Mouse (Mus musculus) kidney, embryonic 15.5 days (tissue): Measurements from ENCODE around the gene Spert. TPM values are rescaled to one million over a fixed set of nuclear protein-coding genes. Genes with fewer than 3 reads are reported as not detected.

Experiments used
- ATAC-seq: fragments of 200-750 bp; cut with Nextera tagmentation; replicated peaks from 2 replicates; pipeline ENCODE4 v1.8.0; 2017; ENCODE audit warnings: moderate TSS enrichment; ENCODE audit not compliant: low FRiP score
- H3K27ac ChIP-seq: fragments of 300-500 bp; sonication (generic); 2 replicates; pipeline ENCODE4 v1.5.1; 2015; ENCODE audit warnings: mild to moderate bottlenecking, inconsistent platforms
- H3K27me3 ChIP-seq: fragments of 300-500 bp; sonication (generic); 2 replicates; pipeline ENCODE4 v1.6.1; 2015; ENCODE audit warnings: inconsistent platforms
- H3K36me3 ChIP-seq: fragments of 300-500 bp; sonication (generic); 2 replicates; pipeline ENCODE4 v1.6.1; 2015; ENCODE audit warnings: inconsistent platforms
- H3K4me1 ChIP-seq: fragments of 300-500 bp; sonication (generic); 2 replicates; pipeline ENCODE4 v1.6.1; 2015; ENCODE audit warnings: inconsistent platforms
- H3K4me2 ChIP-seq: fragments of 300-500 bp; sonication (generic); 2 replicates; pipeline ENCODE4 v1.6.1; 2015; ENCODE audit warnings: moderate library complexity, mild to moderate bottlenecking, inconsistent platforms
- H3K4me3 ChIP-seq: fragments of 300-500 bp; sonication (generic); replicated peaks from 2 replicates; pipeline ENCODE4 v1.5.1; 2015; ENCODE audit warnings: mild to moderate bottlenecking, inconsistent platforms
- H3K9ac ChIP-seq: fragments of 300-500 bp; sonication (generic); 2 replicates; pipeline ENCODE4 v1.6.1; 2015; ENCODE audit warnings: mild to moderate bottlenecking, inconsistent platforms
- H3K9me3 ChIP-seq: fragments of 300-500 bp; sonication (generic); replicated peaks from 2 replicates; pipeline ENCODE4 v1.6.1; 2016; ENCODE audit warnings: inconsistent platforms
- WGBS: fragments of 180-500 bp; shearing (Covaris S2); methylation state at CpG from one replicate; pipeline ENCODE4 v1.1.7; 2015; ENCODE audit warnings: mixed read lengths; 5-methylcytosine and 5-hydroxymethylcytosine counted together
- polyA plus RNA-seq: library from polyadenylated mRNA; unstranded; fragments of >200 nt; fragmentation: Nextera tagmentation; extraction: Ambion mirVana; gene quantifications from 2 replicates; pipeline ENCODE4 v1.2.1, GENCODE M21; 2015

Gene Spert
- not detected in 2 replicates for polyA plus RNA-seq

GRCm38 (mm10) chr14:75592978-75593377 lies at the start of gene Spert:
Gene Spert, minus strand, starts transcription at chr14:75593116.
- no peak for ATAC-seq
- 52% methylated on average over 3 of the region's 3 CpGs for WGBS
- H3K4me3 ChIP-seq, result no peak within 1 kb of the TSS
- no peaks in the 10 kb centered on the region for H3K9me3 ChIP-seq
- no peaks in the 10 kb centered on the region for H3K36me3 ChIP-seq
- no peak within 1 kb of the TSS for H3K27ac ChIP-seq
- H3K4me1 ChIP-seq, result no peaks in the 10 kb centered on the region
- no peaks in the 10 kb centered on the region for H3K27me3 ChIP-seq
- no peak within 1 kb of the TSS for H3K4me2 ChIP-seq
- H3K9ac ChIP-seq, result no peak within 1 kb of the TSS

DNA sequence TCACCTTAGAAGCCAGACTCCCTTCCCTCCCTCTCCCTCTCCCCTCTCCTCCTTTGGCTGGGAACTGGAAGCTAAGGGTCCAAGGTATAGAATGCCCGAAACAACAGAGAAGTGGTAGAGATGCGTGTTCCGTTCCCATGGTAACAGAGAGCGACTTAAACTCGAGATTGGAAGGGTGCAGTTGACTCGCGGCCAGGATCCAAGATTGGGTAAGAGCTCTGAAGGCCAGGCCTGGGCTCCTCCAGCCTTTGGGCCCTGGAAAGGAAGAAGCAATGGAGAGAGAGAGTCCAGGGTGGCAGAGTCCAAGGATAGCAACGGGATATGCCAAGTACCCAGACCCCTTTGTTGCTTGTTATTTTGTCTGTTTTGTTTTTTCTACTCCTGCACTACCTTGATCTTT lies 49.2 kb upstream of the Spert start, which contains the start of gene Erich6b:
TSS of gene Erich6b (plus strand) at position 180 of the 400 bp plus-strand sequence.
- H3K4me1 ChIP-seq, result peaks cover 9% of the 10 kb centered on the region; the same call in 1 of the 2 replicates
- no peak for ATAC-seq
- H3K4me3 ChIP-seq, result no peak within 1 kb of the TSS
- no peak within 1 kb of the TSS for H3K27ac ChIP-seq
- no peak within 1 kb of the TSS for H3K4me2 ChIP-seq
- no peaks in the 10 kb centered on the region for H3K36me3 ChIP-seq
- H3K9me3 ChIP-seq, result no peaks in the 10 kb centered on the region
- no peaks in the 10 kb centered on the region for H3K27me3 ChIP-seq
- 83% methylated on average over 8 of the region's 8 CpGs for WGBS
- no peak within 1 kb of the TSS for H3K9ac ChIP-seq

DNA sequence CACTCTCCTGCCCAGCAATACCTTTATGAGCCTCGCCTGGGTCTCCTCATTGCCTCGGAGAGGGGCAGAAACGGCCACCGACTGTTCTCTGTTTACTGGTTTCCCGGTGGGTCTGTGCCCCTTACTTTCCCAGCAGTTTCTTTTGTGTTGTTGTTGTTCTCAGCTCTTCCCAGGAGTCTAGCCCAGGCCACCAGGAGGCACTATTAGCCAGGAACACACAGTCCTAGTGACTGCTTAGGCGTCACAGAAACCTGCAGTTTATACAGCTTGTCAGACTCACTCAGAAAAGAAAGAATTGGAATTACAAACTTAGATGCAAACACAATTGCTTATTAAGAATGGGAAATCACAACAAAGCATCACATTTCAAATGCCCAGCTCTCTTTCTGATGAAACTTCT lies 48.5 kb upstream of the Spert start:
- H3K4me1 ChIP-seq, result peaks cover 9% of the 10 kb centered on the region
- H3K27me3 ChIP-seq, result no peaks in the 10 kb centered on the region
- no peak overlapping the region for H3K4me2 ChIP-seq
- H3K4me3 ChIP-seq, result no peak overlapping the region
- no peak for ATAC-seq
- H3K27ac ChIP-seq, result no peak overlapping the region
- no peaks in the 10 kb centered on the region for H3K9me3 ChIP-seq
- WGBS, result 72% methylated on average over 6 of the region's 6 CpGs
- no peaks in the 10 kb centered on the region for H3K36me3 ChIP-seq
- no peak overlapping the region for H3K9ac ChIP-seq

- H3K36me3 ChIP-seq, result no peaks in the 10 kb centered on the region
- no peak for ATAC-seq
- H3K4me1 ChIP-seq, result peaks cover 9% of the 10 kb centered on the region
- no peaks in the 10 kb centered on the region for H3K9me3 ChIP-seq
- WGBS, result 87% methylated on average over 2 of the region's 2 CpGs
- H3K27ac ChIP-seq, result no peak overlapping the region
- H3K27me3 ChIP-seq, result no peaks in the 10 kb centered on the region
- no peak overlapping the region for H3K4me2 ChIP-seq
- H3K9ac ChIP-seq, result no peak overlapping the region
- H3K4me3 ChIP-seq, result no peak overlapping the region
These were observed 47.9 kb upstream of the Spert start for GRCm38 (mm10) chr14:75640846-75641245.

- Histone ChIP-seq H3K9me3 (no peaks in the 10 kb centered on the region), H3K4me2 (no peak overlapping the region), H3K27ac (no peak overlapping the region), H3K27me3 (no peaks in the 10 kb centered on the region), H3K4me1 (peaks cover 14% of the 10 kb centered on the region), H3K9ac (no peak overlapping the region), H3K36me3 (no peaks in the 10 kb centered on the region), H3K4me3 (no peak overlapping the region)
- WGBS, result 77% methylated on average over 4 of the region's 4 CpGs
- ATAC-seq, result no peak
These were observed 44.7 kb upstream of the Spert start for GRCm38 (mm10) chr14:75637641-75638040.

- WGBS, result 43% methylated on average over 7 of the region's 7 CpGs
- no peak for ATAC-seq
These were observed 43.2 kb upstream of the Spert start for GRCm38 (mm10) chr14:75636107-75636506.

DNA sequence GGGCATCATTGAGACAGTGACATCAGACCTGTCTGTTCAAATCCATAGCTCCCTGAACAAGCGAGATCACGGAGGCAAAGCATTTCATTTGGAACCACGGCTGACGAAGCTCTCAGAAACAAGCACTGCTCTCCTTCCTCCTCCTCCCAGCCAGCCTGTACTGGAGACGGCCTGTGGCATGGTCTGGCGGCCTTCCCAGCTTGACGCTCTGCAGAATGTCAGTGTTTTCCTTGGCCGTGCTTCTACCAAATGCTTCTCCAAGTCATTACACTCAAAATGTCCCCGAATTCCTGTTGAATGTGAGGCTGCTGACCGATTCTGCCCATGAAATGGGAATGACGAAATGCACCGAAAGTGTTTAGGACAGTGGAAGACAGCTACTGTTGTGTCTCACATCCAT lies 42.4 kb upstream of the Spert start:
- no peak overlapping the region for H3K9ac ChIP-seq
- H3K4me1 ChIP-seq, result peaks cover 14% of the 10 kb centered on the region
- 54% methylated on average over 12 of the region's 12 CpGs for WGBS
- H3K36me3 ChIP-seq, result no peaks in the 10 kb centered on the region
- ATAC-seq, result 0 out of 2 replicates have a peak, but pooled peaks have one; percentile 25
- no peak overlapping the region for H3K4me3 ChIP-seq
- H3K9me3 ChIP-seq, result no peaks in the 10 kb centered on the region
- H3K27me3 ChIP-seq, result no peaks in the 10 kb centered on the region
- H3K4me2 ChIP-seq, result no peak overlapping the region
- 0 out of 2 replicates have a peak overlapping the region, but pooled peaks have one; percentile 10 for H3K27ac ChIP-seq

More at GRCm38 (mm10) chr14:75636107-75636506, 43.2 kb upstream of the Spert start:
- no peaks in the 10 kb centered on the region for H3K27me3 ChIP-seq
- no peak overlapping the region for H3K9ac ChIP-seq
- H3K4me2 ChIP-seq, result no peak overlapping the region
- H3K27ac ChIP-seq, result 0 out of 2 replicates have a peak overlapping the region, but pooled peaks have one; percentile 10
- H3K4me3 ChIP-seq, result no peak overlapping the region
- H3K36me3 ChIP-seq, result no peaks in the 10 kb centered on the region
- H3K9me3 ChIP-seq, result no peaks in the 10 kb centered on the region
- peaks cover 14% of the 10 kb centered on the region for H3K4me1 ChIP-seq

- H3K27ac ChIP-seq, result no peak overlapping the region
- ATAC-seq, result no peak
- no peaks in the 10 kb centered on the region for H3K36me3 ChIP-seq
- 93% methylated on average over 8 of the region's 8 CpGs for WGBS
- H3K4me2 ChIP-seq, result no peak overlapping the region
- no peaks in the 10 kb centered on the region for H3K9me3 ChIP-seq
- H3K9ac ChIP-seq, result no peak overlapping the region
- H3K4me1 ChIP-seq, result no peaks in the 10 kb centered on the region
- H3K27me3 ChIP-seq, result no peaks in the 10 kb centered on the region
- H3K4me3 ChIP-seq, result no peak overlapping the region
These were observed 36.0 kb upstream of the Spert start for GRCm38 (mm10) chr14:75628870-75629269.

DNA sequence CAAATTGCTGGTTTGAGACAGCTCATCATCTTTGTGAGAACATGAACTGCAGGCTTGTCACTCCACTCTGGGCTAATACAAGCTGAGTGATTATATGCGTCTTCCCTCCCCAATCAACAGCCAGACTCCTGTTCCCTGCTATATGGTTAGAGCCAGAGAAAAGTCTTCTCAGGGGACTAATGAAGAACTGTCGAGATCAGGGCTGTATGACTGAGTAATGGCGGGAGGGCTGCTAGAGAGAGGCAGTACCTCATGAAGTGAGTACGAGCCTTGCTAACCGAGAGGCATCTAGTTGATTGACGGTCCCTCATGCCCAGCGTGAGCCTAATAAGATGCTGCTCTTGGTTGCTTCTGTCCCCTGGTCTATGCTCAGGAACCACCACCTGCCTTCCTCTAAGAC lies 30.1 kb upstream of the Spert start:
- no peak for ATAC-seq
- H3K4me3 ChIP-seq, result no peak overlapping the region
- no peak overlapping the region for H3K4me2 ChIP-seq
- H3K9ac ChIP-seq, result no peak overlapping the region
- H3K27ac ChIP-seq, result no peak overlapping the region
- H3K36me3 ChIP-seq, result no peaks in the 10 kb centered on the region
- no peaks in the 10 kb centered on the region for H3K4me1 ChIP-seq
- no peaks in the 10 kb centered on the region for H3K9me3 ChIP-seq
- no peaks in the 10 kb centered on the region for H3K27me3 ChIP-seq
- WGBS, result 72% methylated on average over 7 of the region's 7 CpGs

DNA sequence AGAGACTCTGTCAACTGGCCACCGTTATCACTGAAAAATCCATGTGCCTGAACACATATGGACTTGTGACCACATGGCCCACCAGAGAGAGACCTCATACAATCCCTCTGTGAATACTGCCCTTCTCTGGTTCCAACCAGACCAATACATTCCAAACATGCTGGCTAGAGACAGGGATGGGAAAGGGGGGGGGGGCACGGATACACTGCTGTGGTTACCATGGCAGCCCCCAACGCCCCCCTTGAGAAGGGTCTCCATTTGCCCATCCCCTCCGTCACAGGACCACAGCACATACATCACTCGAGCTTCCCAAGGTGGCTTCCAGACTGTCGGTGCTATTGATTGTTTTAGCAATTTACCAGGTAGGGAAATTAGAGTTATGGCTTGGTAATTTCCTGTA lies 23.5 kb upstream of the Spert start:
- Histone ChIP-seq H3K27me3 (no peaks in the 10 kb centered on the region), H3K27ac (no peak overlapping the region), H3K4me2 (no peak overlapping the region), H3K4me1 (no peaks in the 10 kb centered on the region), H3K9ac (no peak overlapping the region), H3K4me3 (no peak overlapping the region), H3K9me3 (no peaks in the 10 kb centered on the region), H3K36me3 (no peaks in the 10 kb centered on the region)
- 77% methylated on average over 6 of the region's 6 CpGs for WGBS
- no peak for ATAC-seq

- 92% methylated on average over 2 of the region's 2 CpGs for WGBS
- H3K27ac ChIP-seq, result no peak overlapping the region
- no peaks in the 10 kb centered on the region for H3K9me3 ChIP-seq
- ATAC-seq, result no peak
- no peak overlapping the region for H3K4me2 ChIP-seq
- no peak overlapping the region for H3K4me3 ChIP-seq
- H3K27me3 ChIP-seq, result no peaks in the 10 kb centered on the region
- H3K9ac ChIP-seq, result no peak overlapping the region
- no peaks in the 10 kb centered on the region for H3K4me1 ChIP-seq
- H3K36me3 ChIP-seq, result no peaks in the 10 kb centered on the region
These were observed 16.3 kb upstream of the Spert start for GRCm38 (mm10) chr14:75609176-75609575.

- H3K4me1 ChIP-seq, result no peaks in the 10 kb centered on the region
- no peak overlapping the region for H3K27ac ChIP-seq
- no peaks in the 10 kb centered on the region for H3K27me3 ChIP-seq
- no peaks in the 10 kb centered on the region for H3K36me3 ChIP-seq
- WGBS, result 72% methylated on average over 12 of the region's 12 CpGs
- H3K4me2 ChIP-seq, result no peak overlapping the region
- no peak for ATAC-seq
- no peak overlapping the region for H3K4me3 ChIP-seq
- H3K9me3 ChIP-seq, result no peaks in the 10 kb centered on the region
- H3K9ac ChIP-seq, result no peak overlapping the region
These were observed 9.0 kb downstream of the Spert start for GRCm38 (mm10) chr14:75583870-75584269.

DNA sequence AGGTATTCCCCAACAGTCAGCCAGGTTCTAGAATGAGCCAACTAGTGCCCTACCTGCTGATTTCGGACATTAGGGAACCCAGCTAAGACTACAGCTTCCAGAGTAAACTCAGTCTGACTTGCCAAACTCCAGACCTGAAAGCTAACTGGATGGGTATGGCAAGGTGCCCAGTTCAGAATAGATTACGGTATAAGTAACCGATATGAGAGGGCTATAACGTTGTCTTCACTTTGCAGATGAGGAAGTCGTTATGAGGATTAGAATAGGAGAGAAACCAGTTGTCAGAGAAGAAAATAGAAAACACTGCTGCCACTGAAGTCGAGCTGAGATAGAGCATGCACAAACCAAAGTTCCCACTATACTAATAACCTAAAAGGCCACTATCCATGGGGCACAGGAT lies 13.9 kb downstream of the Spert start:
- WGBS, result 87% methylated on average over 6 of the region's 6 CpGs
- no peak overlapping the region for H3K4me3 ChIP-seq
- no peak for ATAC-seq

More for the DNA sequence above, 13.9 kb downstream of the Spert start:
- Histone ChIP-seq H3K9me3 (no peaks in the 10 kb centered on the region), H3K36me3 (no peaks in the 10 kb centered on the region), H3K27me3 (no peaks in the 10 kb centered on the region), H3K27ac (no peak overlapping the region), H3K4me1 (no peaks in the 10 kb centered on the region), H3K4me2 (no peak overlapping the region), H3K9ac (no peak overlapping the region)
